Mouse (Mus musculus): ENCODE measurements around the gene Onecut3. TPM values are rescaled to one million over a fixed set of nuclear protein-coding genes. Genes with fewer than 3 reads are reported as not detected.

Onecut3 gene
- polyA plus RNA-seq, 1 experiment from 2014 or later, result 0.17 TPM

- DNase-seq (ENCODE audit: low spot score), result no peak
- WGBS, result 38% methylated on average over 5 of the region's 5 CpGs
These were observed 44.9 kb downstream of the Onecut3 start for GRCm38 (mm10) chr10:80539493-80539892.

GRCm38 (mm10) chr10:80543873-80544272 lies 49.2 kb downstream of the Onecut3 start:
- no peak overlapping the region for H3K27ac ChIP-seq (replicated peaks)
- WGBS, result 96% methylated on average over 14 of the region's 14 CpGs
- peaks cover 83% of the 10 kb centered on the region for H3K36me3 ChIP-seq (replicated peaks)
- DNase-seq (ENCODE audit: low spot score), result no peak
- peaks cover 3% of the 10 kb centered on the region; the same call in 1 of the 2 replicates for H3K27me3 ChIP-seq (replicated peaks; ENCODE audit: low read depth, poor library complexity, severe bottlenecking)
- no peaks in the 10 kb centered on the region for H3K9me3 ChIP-seq
- H3K4me3 ChIP-seq, result no peak overlapping the region
- H3K4me1 ChIP-seq, result peaks cover 11% of the 10 kb centered on the region

More at GRCm38 (mm10) chr10:80539493-80539892, 44.9 kb downstream of the Onecut3 start:
- Histone ChIP-seq H3K36me3 (replicated peaks) (peaks cover 39% of the 10 kb centered on the region), H3K9me3 (no peaks in the 10 kb centered on the region), H3K4me3 (no peak overlapping the region), H3K27ac (replicated peaks) (no peak overlapping the region), H3K4me1 (peaks cover 27% of the 10 kb centered on the region), H3K27me3 (replicated peaks; ENCODE audit: low read depth, poor library complexity, severe bottlenecking) (peaks cover 46% of the 10 kb centered on the region)

- H3K27me3 ChIP-seq (replicated peaks; ENCODE audit: low read depth, poor library complexity, severe bottlenecking), result no peaks in the 10 kb centered on the region
- H3K36me3 ChIP-seq (replicated peaks), result peaks cover 100% of the 10 kb centered on the region
- no peak overlapping the region for H3K4me3 ChIP-seq
- H3K4me1 ChIP-seq, result peaks cover 9% of the 10 kb centered on the region; the same call in 1 of the 2 replicates
- WGBS, result 91% methylated on average over 8 of the region's 8 CpGs
- no peak overlapping the region for H3K27ac ChIP-seq (replicated peaks)
- DNase-seq (ENCODE audit: low spot score), result no peak
- H3K9me3 ChIP-seq, result no peaks in the 10 kb centered on the region
These were observed 51.0 kb downstream of the Onecut3 start for GRCm38 (mm10) chr10:80545590-80545989.

- 96% methylated on average over 4 of the region's 4 CpGs for WGBS
- peaks cover 9% of the 10 kb centered on the region; the same call in 1 of the 2 replicates for H3K4me1 ChIP-seq
- no peaks in the 10 kb centered on the region for H3K9me3 ChIP-seq
- no peak for DNase-seq (ENCODE audit: low spot score)
- H3K36me3 ChIP-seq (replicated peaks), result peaks cover 91% of the 10 kb centered on the region
- H3K4me3 ChIP-seq, result no peak overlapping the region
- no peaks in the 10 kb centered on the region for H3K27me3 ChIP-seq (replicated peaks; ENCODE audit: low read depth, poor library complexity, severe bottlenecking)
- H3K27ac ChIP-seq (replicated peaks), result no peak overlapping the region
These were observed 52.3 kb downstream of the Onecut3 start for GRCm38 (mm10) chr10:80546945-80547344.

- Histone ChIP-seq H3K9me3 (no peaks in the 10 kb centered on the region), H3K27ac (replicated peaks) (no peak overlapping the region), H3K36me3 (replicated peaks) (peaks cover 87% of the 10 kb centered on the region), H3K4me3 (no peak overlapping the region), H3K4me1 (peaks cover 9% of the 10 kb centered on the region; the same call in 1 of the 2 replicates), H3K27me3 (replicated peaks; ENCODE audit: low read depth, poor library complexity, severe bottlenecking) (no peaks in the 10 kb centered on the region)
- DNase-seq (ENCODE audit: low spot score), result no peak
- WGBS, result 93% methylated on average over 15 of the region's 15 CpGs
These were observed 52.9 kb downstream of the Onecut3 start for GRCm38 (mm10) chr10:80547539-80547938.

GRCm38 (mm10) chr10:80548428-80549006 lies 53.9 kb downstream of the Onecut3 start:
- H3K9me3 ChIP-seq, result no peaks in the 10 kb centered on the region
- no peak overlapping the region for H3K27ac ChIP-seq (replicated peaks)
- no peaks in the 10 kb centered on the region for H3K27me3 ChIP-seq (replicated peaks; ENCODE audit: low read depth, poor library complexity, severe bottlenecking)
- peaks cover 16% of the 10 kb centered on the region; the same call in 1 of the 2 replicates for H3K4me1 ChIP-seq
- 76% methylated on average over 10 of the region's 10 CpGs for WGBS
- peak; percentile 78 for DNase-seq (ENCODE audit: low spot score)
- H3K4me3 ChIP-seq, result peak overlapping the region; percentile 9; the same call in 1 of the 2 replicates
- peaks cover 80% of the 10 kb centered on the region for H3K36me3 ChIP-seq (replicated peaks)

GRCm38 (mm10) chr10:80549279-80549678 lies 54.6 kb downstream of the Onecut3 start:
- H3K27ac ChIP-seq (replicated peaks), result no peak overlapping the region; the same call in 1 of the 2 replicates
- 91% methylated on average over 21 of the region's 21 CpGs for WGBS
- no peak for DNase-seq (ENCODE audit: low spot score)
- H3K36me3 ChIP-seq (replicated peaks), result peaks cover 80% of the 10 kb centered on the region
- H3K4me3 ChIP-seq, result no peak overlapping the region; the same call in 1 of the 2 replicates
- H3K4me1 ChIP-seq, result peaks cover 16% of the 10 kb centered on the region; the same call in 1 of the 2 replicates
- no peaks in the 10 kb centered on the region for H3K27me3 ChIP-seq (replicated peaks; ENCODE audit: low read depth, poor library complexity, severe bottlenecking)
- H3K9me3 ChIP-seq, result no peaks in the 10 kb centered on the region

GRCm38 (mm10) chr10:80552364-80552763 lies 57.7 kb downstream of the Onecut3 start:
- H3K9me3 ChIP-seq, result no peaks in the 10 kb centered on the region
- H3K27me3 ChIP-seq (replicated peaks; ENCODE audit: low read depth, poor library complexity, severe bottlenecking), result no peaks in the 10 kb centered on the region
- no peak for DNase-seq (ENCODE audit: low spot score)
- peaks cover 19% of the 10 kb centered on the region for H3K4me1 ChIP-seq
- no peak overlapping the region for H3K27ac ChIP-seq (replicated peaks)
- no peak overlapping the region for H3K4me3 ChIP-seq
- 66% methylated on average over 9 of the region's 9 CpGs for WGBS
- H3K36me3 ChIP-seq (replicated peaks), result peaks cover 54% of the 10 kb centered on the region

- no peaks in the 10 kb centered on the region for H3K9me3 ChIP-seq
These were observed 58.9 kb downstream of the Onecut3 start for GRCm38 (mm10) chr10:80553575-80553974.

GRCm38 (mm10) chr10:80553997-80554396 lies 59.4 kb downstream of the Onecut3 start:
- Histone ChIP-seq H3K9me3 (no peaks in the 10 kb centered on the region), H3K27me3 (replicated peaks; ENCODE audit: low read depth, poor library complexity, severe bottlenecking) (no peaks in the 10 kb centered on the region), H3K4me1 (peaks cover 28% of the 10 kb centered on the region), H3K36me3 (replicated peaks) (peaks cover 37% of the 10 kb centered on the region), H3K27ac (replicated peaks) (no peak overlapping the region), H3K4me3 (peak overlapping the region; percentile 16; the same call in 1 of the 2 replicates)
- 88% methylated on average over 6 of the region's 6 CpGs for WGBS
- DNase-seq (ENCODE audit: low spot score), result no peak

More at GRCm38 (mm10) chr10:80553575-80553974, 58.9 kb downstream of the Onecut3 start:
- Histone ChIP-seq H3K27me3 (replicated peaks; ENCODE audit: low read depth, poor library complexity, severe bottlenecking) (no peaks in the 10 kb centered on the region), H3K4me1 (peaks cover 28% of the 10 kb centered on the region), H3K27ac (replicated peaks) (no peak overlapping the region), H3K36me3 (replicated peaks) (peaks cover 41% of the 10 kb centered on the region), H3K4me3 (peak overlapping the region; percentile 16; the same call in 1 of the 2 replicates)
- DNase-seq (ENCODE audit: low spot score), result no peak
- WGBS, result 91% methylated on average over 8 of the region's 8 CpGs

- H3K36me3 ChIP-seq (replicated peaks), result peaks cover 15% of the 10 kb centered on the region
- peak; percentile 80 for DNase-seq (ENCODE audit: low spot score)
- H3K27ac ChIP-seq (replicated peaks), result no peak overlapping the region; the same call in 1 of the 2 replicates
- H3K4me1 ChIP-seq, result peaks cover 48% of the 10 kb centered on the region
- H3K4me3 ChIP-seq, result peak overlapping the region; percentile 11; the same call in 1 of the 2 replicates
- H3K9me3 ChIP-seq, result no peaks in the 10 kb centered on the region
- 41% methylated on average over 5 of the region's 5 CpGs for WGBS
- H3K27me3 ChIP-seq (replicated peaks; ENCODE audit: low read depth, poor library complexity, severe bottlenecking), result no peaks in the 10 kb centered on the region
These were observed 62.8 kb downstream of the Onecut3 start for GRCm38 (mm10) chr10:80557346-80557965.

GRCm38 (mm10) chr10:80559431-80559830 lies 64.8 kb downstream of the Onecut3 start:
- Histone ChIP-seq H3K4me1 (peaks cover 43% of the 10 kb centered on the region), H3K27ac (replicated peaks) (no peak overlapping the region), H3K36me3 (replicated peaks) (0 out of 2 replicates have a peak, but pooled peaks cover 5% of the 10 kb centered on the region), H3K4me3 (no peak overlapping the region), H3K27me3 (replicated peaks; ENCODE audit: low read depth, poor library complexity, severe bottlenecking) (no peaks in the 10 kb centered on the region), H3K9me3 (no peaks in the 10 kb centered on the region)
- no peak for DNase-seq (ENCODE audit: low spot score)
- WGBS, result 91% methylated on average over 7 of the region's 7 CpGs

GRCm38 (mm10) chr10:80560621-80561020 lies 66.0 kb downstream of the Onecut3 start:
- peak overlapping the region; percentile 100 for H3K4me3 ChIP-seq
- no peaks in the 10 kb centered on the region for H3K27me3 ChIP-seq (replicated peaks; ENCODE audit: low read depth, poor library complexity, severe bottlenecking)
- H3K4me1 ChIP-seq, result peaks cover 43% of the 10 kb centered on the region
- DNase-seq (ENCODE audit: low spot score), result no peak
- peak overlapping the region; percentile 99 for H3K27ac ChIP-seq (replicated peaks)
- WGBS, result 2% methylated on average over 13 of the region's 13 CpGs
- peaks cover 5% of the 10 kb centered on the region; the same call in 1 of the 2 replicates for H3K36me3 ChIP-seq (replicated peaks)
- no peaks in the 10 kb centered on the region for H3K9me3 ChIP-seq
